Mouse (Mus musculus): ENCODE results near the gene Gpc6. TPM values are rescaled to one million over a fixed set of nuclear protein-coding genes. Genes with fewer than 3 reads are reported as not detected.

Gpc6 gene
- polyA plus RNA-seq, 1 experiment from 2014 or later, result 34.9 TPM

- H3K36me3 ChIP-seq (replicated peaks; ENCODE audit: control insufficient read depth, insufficient read depth, low read depth, low read length), result no peaks in the 10 kb centered on the region
- H3K4me3 ChIP-seq (ENCODE audit: low read depth, low read length), result no peak overlapping the region
- no peaks in the 10 kb centered on the region for H3K9me3 ChIP-seq (replicated peaks; ENCODE audit: control insufficient read depth, low read length)
- no peak overlapping the region for H3K4me2 ChIP-seq (ENCODE audit: low read depth, low read length)
- 85% methylated on average over 3 of the region's 3 CpGs for WGBS
- H3K27ac ChIP-seq (replicated peaks; ENCODE audit: low read depth, low read length), result no peak overlapping the region
- no peak overlapping the region for H3K9ac ChIP-seq (replicated peaks; ENCODE audit: low read length)
- no peaks in the 10 kb centered on the region for H3K4me1 ChIP-seq (ENCODE audit: control insufficient read depth, insufficient read depth, low read length)
- DNase-seq (ENCODE audit: low spot score) (no peak), ATAC-seq (replicated peaks; ENCODE audit: insufficient number of reproducible peaks, low FRiP score, low TSS enrichment, low read depth) (no peak)
- no peaks in the 10 kb centered on the region for H3K27me3 ChIP-seq (ENCODE audit: control insufficient read depth, insufficient read depth, low read length)
Measured at GRCm38 (mm10) chr14:117816706-117817105, 891.6 kb downstream of the Gpc6 start.

- DNase-seq (ENCODE audit: low spot score) (no peak), ATAC-seq (replicated peaks; ENCODE audit: insufficient number of reproducible peaks, low FRiP score, low TSS enrichment, low read depth) (no peak)
- no peak overlapping the region for H3K4me2 ChIP-seq (ENCODE audit: low read depth, low read length)
- H3K9ac ChIP-seq (replicated peaks; ENCODE audit: low read length), result no peak overlapping the region
- no peaks in the 10 kb centered on the region for H3K4me1 ChIP-seq (ENCODE audit: control insufficient read depth, insufficient read depth, low read length)
- H3K4me3 ChIP-seq (ENCODE audit: low read depth, low read length), result no peak overlapping the region
- no peak overlapping the region for H3K27ac ChIP-seq (replicated peaks; ENCODE audit: low read depth, low read length)
- H3K27me3 ChIP-seq (ENCODE audit: control insufficient read depth, insufficient read depth, low read length), result no peaks in the 10 kb centered on the region
- 74% methylated on average over 4 of the region's 4 CpGs for WGBS
- no peaks in the 10 kb centered on the region for H3K36me3 ChIP-seq (replicated peaks; ENCODE audit: control insufficient read depth, insufficient read depth, low read depth, low read length)
- no peaks in the 10 kb centered on the region for H3K9me3 ChIP-seq (replicated peaks; ENCODE audit: control insufficient read depth, low read length)
Measured at GRCm38 (mm10) chr14:117817196-117817595, 892.1 kb downstream of the Gpc6 start.

- no peaks in the 10 kb centered on the region for H3K9me3 ChIP-seq (replicated peaks; ENCODE audit: control insufficient read depth, low read length)
- H3K9ac ChIP-seq (replicated peaks; ENCODE audit: low read length), result no peak overlapping the region
- no peaks in the 10 kb centered on the region for H3K36me3 ChIP-seq (replicated peaks; ENCODE audit: control insufficient read depth, insufficient read depth, low read depth, low read length)
- H3K27me3 ChIP-seq (ENCODE audit: control insufficient read depth, insufficient read depth, low read length), result no peaks in the 10 kb centered on the region
- no peak overlapping the region for H3K27ac ChIP-seq (replicated peaks; ENCODE audit: low read depth, low read length)
- ATAC-seq (replicated peaks; ENCODE audit: insufficient number of reproducible peaks, low FRiP score, low TSS enrichment, low read depth) (no peak), DNase-seq (ENCODE audit: low spot score) (no peak)
- H3K4me2 ChIP-seq (ENCODE audit: low read depth, low read length), result no peak overlapping the region
- no peak overlapping the region for H3K4me3 ChIP-seq (ENCODE audit: low read depth, low read length)
- no peaks in the 10 kb centered on the region for H3K4me1 ChIP-seq (ENCODE audit: control insufficient read depth, insufficient read depth, low read length)
Measured at GRCm38 (mm10) chr14:117824491-117824890, 899.4 kb downstream of the Gpc6 start.

- 67% methylated on average over 8 of the region's 8 CpGs for WGBS
- H3K27ac ChIP-seq (replicated peaks; ENCODE audit: low read depth, low read length), result no peak overlapping the region
- ATAC-seq (replicated peaks; ENCODE audit: insufficient number of reproducible peaks, low FRiP score, low TSS enrichment, low read depth) (no peak), DNase-seq (ENCODE audit: low spot score) (no peak)
- H3K9ac ChIP-seq (replicated peaks; ENCODE audit: low read length), result no peak overlapping the region
- no peaks in the 10 kb centered on the region for H3K27me3 ChIP-seq (ENCODE audit: control insufficient read depth, insufficient read depth, low read length)
- no peak overlapping the region for H3K4me2 ChIP-seq (ENCODE audit: low read depth, low read length)
- no peaks in the 10 kb centered on the region for H3K9me3 ChIP-seq (replicated peaks; ENCODE audit: control insufficient read depth, low read length)
- no peaks in the 10 kb centered on the region for H3K36me3 ChIP-seq (replicated peaks; ENCODE audit: control insufficient read depth, insufficient read depth, low read depth, low read length)
- no peak overlapping the region for H3K4me3 ChIP-seq (ENCODE audit: low read depth, low read length)
- H3K4me1 ChIP-seq (ENCODE audit: control insufficient read depth, insufficient read depth, low read length), result no peaks in the 10 kb centered on the region
Measured at GRCm38 (mm10) chr14:117826294-117827046, 901.4 kb downstream of the Gpc6 start.

- H3K36me3 ChIP-seq (replicated peaks; ENCODE audit: control insufficient read depth, insufficient read depth, low read depth, low read length), result no peaks in the 10 kb centered on the region
- 89% methylated on average over 8 of the region's 8 CpGs for WGBS
- no peaks in the 10 kb centered on the region for H3K9me3 ChIP-seq (replicated peaks; ENCODE audit: control insufficient read depth, low read length)
- DNase-seq (ENCODE audit: low spot score) (no peak), ATAC-seq (replicated peaks; ENCODE audit: insufficient number of reproducible peaks, low FRiP score, low TSS enrichment, low read depth) (no peak)
- H3K4me3 ChIP-seq (ENCODE audit: low read depth, low read length), result no peak overlapping the region
- no peaks in the 10 kb centered on the region for H3K27me3 ChIP-seq (ENCODE audit: control insufficient read depth, insufficient read depth, low read length)
- H3K27ac ChIP-seq (replicated peaks; ENCODE audit: low read depth, low read length), result no peak overlapping the region
- no peak overlapping the region for H3K4me2 ChIP-seq (ENCODE audit: low read depth, low read length)
- H3K4me1 ChIP-seq (ENCODE audit: control insufficient read depth, insufficient read depth, low read length), result no peaks in the 10 kb centered on the region
- H3K9ac ChIP-seq (replicated peaks; ENCODE audit: low read length), result no peak overlapping the region
Measured at GRCm38 (mm10) chr14:117831267-117831666, 906.2 kb downstream of the Gpc6 start.

- H3K4me3 ChIP-seq (ENCODE audit: low read depth, low read length), result no peak overlapping the region
- no peak overlapping the region for H3K27ac ChIP-seq (replicated peaks; ENCODE audit: low read depth, low read length)
- no peak overlapping the region for H3K4me2 ChIP-seq (ENCODE audit: low read depth, low read length)
- H3K27me3 ChIP-seq (ENCODE audit: control insufficient read depth, insufficient read depth, low read length), result no peaks in the 10 kb centered on the region
- DNase-seq (ENCODE audit: low spot score) (no peak), ATAC-seq (replicated peaks; ENCODE audit: insufficient number of reproducible peaks, low FRiP score, low TSS enrichment, low read depth) (no peak)
- no peaks in the 10 kb centered on the region for H3K4me1 ChIP-seq (ENCODE audit: control insufficient read depth, insufficient read depth, low read length)
- 69% methylated on average over 4 of the region's 4 CpGs for WGBS
- H3K9me3 ChIP-seq (replicated peaks; ENCODE audit: control insufficient read depth, low read length), result no peaks in the 10 kb centered on the region
- no peaks in the 10 kb centered on the region for H3K36me3 ChIP-seq (replicated peaks; ENCODE audit: control insufficient read depth, insufficient read depth, low read depth, low read length)
- no peak overlapping the region for H3K9ac ChIP-seq (replicated peaks; ENCODE audit: low read length)
Measured at GRCm38 (mm10) chr14:117831731-117832130, 906.6 kb downstream of the Gpc6 start.

- Histone ChIP-seq H3K36me3 (replicated peaks; ENCODE audit: control insufficient read depth, insufficient read depth, low read depth, low read length) (no peaks in the 10 kb centered on the region), H3K4me1 (ENCODE audit: control insufficient read depth, insufficient read depth, low read length) (no peaks in the 10 kb centered on the region), H3K4me3 (ENCODE audit: low read depth, low read length) (no peak overlapping the region), H3K9ac (replicated peaks; ENCODE audit: low read length) (no peak overlapping the region), H3K4me2 (ENCODE audit: low read depth, low read length) (no peak overlapping the region), H3K27ac (replicated peaks; ENCODE audit: low read depth, low read length) (no peak overlapping the region), H3K27me3 (ENCODE audit: control insufficient read depth, insufficient read depth, low read length) (no peaks in the 10 kb centered on the region), H3K9me3 (replicated peaks; ENCODE audit: control insufficient read depth, low read length) (no peaks in the 10 kb centered on the region)
- 95% methylated on average over 6 of the region's 6 CpGs for WGBS
- DNase-seq (ENCODE audit: low spot score) (no peak), ATAC-seq (replicated peaks; ENCODE audit: insufficient number of reproducible peaks, low FRiP score, low TSS enrichment, low read depth) (no peak)
Measured at GRCm38 (mm10) chr14:117835506-117835905, 910.4 kb downstream of the Gpc6 start.

- 89% methylated on average over 4 of the region's 4 CpGs for WGBS
- Histone ChIP-seq H3K4me1 (ENCODE audit: control insufficient read depth, insufficient read depth, low read length) (no peaks in the 10 kb centered on the region), H3K27ac (replicated peaks; ENCODE audit: low read depth, low read length) (no peak overlapping the region), H3K9ac (replicated peaks; ENCODE audit: low read length) (no peak overlapping the region), H3K36me3 (replicated peaks; ENCODE audit: control insufficient read depth, insufficient read depth, low read depth, low read length) (no peaks in the 10 kb centered on the region), H3K4me3 (ENCODE audit: low read depth, low read length) (no peak overlapping the region), H3K27me3 (ENCODE audit: control insufficient read depth, insufficient read depth, low read length) (no peaks in the 10 kb centered on the region), H3K4me2 (ENCODE audit: low read depth, low read length) (no peak overlapping the region), H3K9me3 (replicated peaks; ENCODE audit: control insufficient read depth, low read length) (no peaks in the 10 kb centered on the region)
- no peak for ATAC-seq (replicated peaks; ENCODE audit: insufficient number of reproducible peaks, low FRiP score, low TSS enrichment, low read depth)
- DNase-seq (ENCODE audit: low spot score), result no peak
Measured at GRCm38 (mm10) chr14:117837021-117837420, 911.9 kb downstream of the Gpc6 start.

All from embryonic facial prominence, embryonic 11.5 days (tissue).